Mouse (Mus musculus) small intestine, adult 2 months (tissue): ENCODE measurements around the gene Gm38431. TPM values are rescaled to one million over a fixed set of nuclear protein-coding genes. Genes with fewer than 3 reads are reported as not detected.

Experiments used
- H3K27ac ChIP-seq: fragments of 200-500 bp; 2 replicates; pipeline ENCODE4 v1.5.1; 2012; ENCODE audit warnings: low read depth, low read length, control low read depth, inconsistent platforms; ENCODE audit not compliant: insufficient read depth
- H3K27me3 ChIP-seq: fragments of 200-500 bp; 2 replicates; pipeline ENCODE4 v1.6.1; 2012; ENCODE audit warnings: mild to moderate bottlenecking, moderate library complexity, low read length, inconsistent platforms; ENCODE audit not compliant: control insufficient read depth, insufficient read depth
- H3K36me3 ChIP-seq: fragments of 200-500 bp; 2 replicates; pipeline ENCODE4 v1.6.1; 2012; ENCODE audit warnings: mild to moderate bottlenecking, low read length, control low read depth, inconsistent platforms; ENCODE audit not compliant: control insufficient read depth, insufficient read depth
- H3K4me1 ChIP-seq: fragments of 200-500 bp; 2 replicates; pipeline ENCODE4 v1.6.1; 2012; ENCODE audit warnings: low read length, inconsistent platforms, mixed read lengths; ENCODE audit not compliant: control insufficient read depth, insufficient read depth, insufficient read length
- H3K4me3 ChIP-seq: fragments of 200-500 bp; 2 replicates; pipeline ENCODE4 v1.5.1; 2012; ENCODE audit warnings: low read depth, mild to moderate bottlenecking, control low read depth, inconsistent platforms, low read length, moderate library complexity
- CTCF ChIP-seq: fragments of 200-500 bp; IDR thresholded peaks from 2 replicates; pipeline ENCODE4 v1.5.1; 2012; ENCODE audit warnings: low read depth, mild to moderate bottlenecking, control low read depth, inconsistent platforms, low read length, moderate library complexity, mixed read lengths; ENCODE audit not compliant: insufficient replicate concordance, insufficient read length; ENCODE audit errors: extremely low read depth
- POLR2A ChIP-seq: fragments of 200-500 bp; IDR thresholded peaks from 2 replicates; pipeline ENCODE4 v1.6.1; 2012; ENCODE audit warnings: low read depth, mild to moderate bottlenecking, control low read depth, inconsistent platforms, low read length, moderate library complexity
- WGBS: fragments of 180-500 bp; shearing (Covaris S2); methylation state at CpG from one replicate; pipeline ENCODE4 v1.1.7; 2018; 5-methylcytosine and 5-hydroxymethylcytosine counted together
- polyA plus RNA-seq: library from polyadenylated mRNA; depleted of rRNA; stranded (reverse); fragments of >200 nt; gene quantifications from 2 replicates; pipeline ENCODE4 v1.2.3, GENCODE M21; 2012

Gm38431 gene
- polyA plus RNA-seq, 1 experiment, result 6.2 TPM

DNA sequence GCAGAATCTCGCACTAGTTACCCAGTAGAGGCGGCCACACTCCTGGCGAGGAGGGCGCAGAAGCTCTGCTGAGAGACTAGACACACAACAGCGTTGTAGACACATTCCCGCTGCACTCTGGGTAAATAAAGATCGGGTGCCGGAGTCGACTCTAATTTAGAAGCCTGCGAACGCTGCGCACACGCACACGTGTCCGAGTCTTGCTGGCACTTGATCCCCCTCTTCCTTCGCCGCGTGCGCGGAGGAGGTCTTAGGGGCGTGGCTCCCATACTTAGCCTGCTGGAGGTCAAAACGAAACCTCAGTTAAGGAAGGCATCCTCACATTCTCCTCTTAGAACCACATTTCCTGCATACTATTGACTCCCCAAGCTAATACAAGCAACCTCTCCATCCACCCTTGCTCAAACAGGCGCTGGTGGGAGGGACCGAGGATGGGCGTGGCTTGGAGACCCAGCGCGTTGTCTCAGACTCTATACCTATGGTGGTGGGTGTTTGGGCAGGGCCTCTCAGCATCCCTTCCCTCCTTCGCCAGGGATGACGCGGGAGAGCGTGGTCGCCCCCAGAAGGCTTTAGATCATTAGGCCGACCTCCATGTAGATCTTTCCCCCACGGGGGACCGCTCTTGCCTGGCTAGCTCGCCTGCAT is 60.4 kb downstream of the Gm38431 start:
- under 1% methylated on average over 36 of the region's 36 CpGs for WGBS
- Histone ChIP-seq H3K4me1 (peaks cover 27% of the 10 kb centered on the region), H3K36me3 (no peaks in the 10 kb centered on the region), H3K27me3 (peaks cover 32% of the 10 kb centered on the region), H3K4me3 (peak overlapping the region; percentile 64), H3K27ac (peak overlapping the region; percentile 77)
- TF ChIP-seq CTCF (no peak), POLR2A (no peak)

DNA sequence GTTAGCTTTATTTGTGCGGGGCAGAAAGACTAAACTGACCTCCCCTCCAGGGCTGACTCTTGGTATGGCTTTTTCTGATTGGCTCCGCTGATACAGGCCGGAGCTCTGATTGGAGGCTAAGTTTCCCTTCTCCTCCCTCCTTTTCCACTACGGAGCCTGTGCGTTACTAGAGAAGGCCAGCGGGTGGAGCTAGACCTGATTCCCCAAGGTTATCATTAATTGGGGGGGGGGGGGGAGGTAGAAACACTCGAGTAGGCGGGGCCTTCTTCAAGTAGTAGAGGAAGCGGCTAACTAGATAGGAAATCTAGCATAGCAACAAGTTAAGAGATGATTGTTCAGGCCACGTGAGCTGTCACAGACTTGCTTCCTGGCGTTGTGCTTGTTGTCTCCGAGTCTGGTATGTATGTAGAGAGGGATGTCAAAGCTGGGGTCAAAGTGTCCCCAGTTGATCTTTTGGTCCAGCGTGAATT is 61.0 kb downstream of the Gm38431 start:
- under 1% methylated on average over 13 of the region's 13 CpGs for WGBS
- H3K36me3 ChIP-seq, result no peaks in the 10 kb centered on the region
- H3K27me3 ChIP-seq, result peaks cover 27% of the 10 kb centered on the region
- peaks cover 27% of the 10 kb centered on the region for H3K4me1 ChIP-seq
- TF ChIP-seq POLR2A (no peak), CTCF (peak; percentile 70; the same call in 1 of the 2 replicates)
- peak overlapping the region; percentile 77 for H3K27ac ChIP-seq
- H3K4me3 ChIP-seq, result peak overlapping the region; percentile 64

DNA sequence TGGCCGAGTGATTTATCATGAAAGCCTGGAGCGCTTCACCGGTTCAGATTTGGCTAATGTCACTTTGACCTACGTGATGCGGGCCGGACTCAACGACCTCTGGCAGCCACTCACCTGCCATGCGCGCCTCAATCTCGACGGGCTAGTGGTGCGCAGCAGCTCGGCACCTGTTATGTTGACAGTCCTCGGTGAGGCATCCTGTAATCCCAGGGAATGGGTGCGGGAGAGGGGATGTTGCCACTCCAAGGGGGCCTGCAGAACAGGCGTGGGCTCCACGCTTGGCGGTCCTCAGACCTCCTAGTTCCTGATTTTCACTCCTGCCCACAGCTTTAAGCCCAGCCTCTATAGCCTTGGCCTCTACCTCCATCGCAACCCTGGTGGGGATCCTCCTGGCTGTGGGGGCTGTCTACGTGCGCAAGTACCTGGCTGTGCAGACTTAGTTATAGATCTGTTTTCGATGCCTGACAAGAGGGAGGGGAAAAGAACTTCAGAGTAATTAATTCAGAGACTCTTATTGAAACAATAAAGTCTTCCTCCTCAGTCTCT is 61.7 kb downstream of the Gm38431 start:
- TF ChIP-seq POLR2A (no peak), CTCF (no peak)
- Histone ChIP-seq H3K4me1 (peaks cover 27% of the 10 kb centered on the region), H3K4me3 (peak overlapping the region; percentile 58), H3K27ac (no peak overlapping the region), H3K36me3 (no peaks in the 10 kb centered on the region), H3K27me3 (peaks cover 20% of the 10 kb centered on the region)
- 18% methylated on average over 22 of the region's 22 CpGs for WGBS

DNA sequence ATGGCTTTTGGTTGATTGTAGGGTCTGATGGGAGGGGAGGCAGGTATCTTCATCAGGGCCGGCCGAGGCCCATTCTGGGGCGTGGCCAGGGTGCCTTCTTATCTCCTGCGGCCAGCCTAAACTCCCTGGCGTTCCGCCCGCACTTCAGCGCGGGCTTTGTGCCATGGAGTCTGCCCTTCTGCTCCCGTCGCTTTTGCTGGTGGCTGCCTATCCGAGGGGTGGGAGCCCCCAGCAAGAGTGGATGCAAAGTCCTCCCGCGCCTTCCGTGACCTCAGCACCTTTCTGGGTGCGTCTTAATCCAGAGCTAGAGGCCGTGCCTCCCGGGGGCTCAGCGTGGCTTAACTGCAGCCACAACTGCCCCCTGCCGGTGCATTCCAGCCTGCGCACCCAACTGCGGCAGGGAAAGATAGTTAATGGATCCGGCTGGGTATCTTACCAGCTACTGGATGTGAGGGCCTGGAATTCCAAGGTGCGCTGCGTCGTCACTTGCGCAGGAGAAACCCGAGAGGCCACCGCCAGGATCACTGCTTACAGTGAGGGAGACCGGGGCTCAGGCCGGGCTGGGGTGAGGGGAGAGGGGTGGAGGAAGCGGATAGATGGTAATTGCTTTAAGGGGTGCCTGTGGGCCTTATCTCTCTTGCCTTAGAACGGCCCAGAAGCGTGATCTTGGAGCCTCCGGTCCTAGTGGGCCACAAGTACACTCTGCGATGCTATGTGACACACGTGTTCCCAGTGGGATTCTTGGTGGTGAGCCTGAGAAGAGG is 62.3 kb downstream of the Gm38431 start, which contains the start of gene Icam4:
Gene Icam4 (plus strand): TSS at position 83 of the 764 bp plus-strand sequence.
- Histone ChIP-seq H3K4me1 (peaks cover 27% of the 10 kb centered on the region), H3K4me3 (peak within 1 kb of the TSS; percentile 58), H3K27ac (no peak within 1 kb of the TSS), H3K27me3 (peaks cover 13% of the 10 kb centered on the region), H3K36me3 (no peaks in the 10 kb centered on the region)
- 2% methylated on average over 37 of the region's 37 CpGs for WGBS
- no peak for TF ChIP-seq POLR2A
- TF ChIP-seq CTCF, result peak; percentile 74

GRCm38 (mm10) chr9:21028560-21029110 is 63.2 kb downstream of the Gm38431 start:
- H3K27ac ChIP-seq, result no peak overlapping the region
- H3K27me3 ChIP-seq, result peaks cover 9% of the 10 kb centered on the region; the same call in 1 of the 2 replicates
- TF ChIP-seq POLR2A (no peak), CTCF (no peak)
- H3K36me3 ChIP-seq, result no peaks in the 10 kb centered on the region
- H3K4me1 ChIP-seq, result peaks cover 25% of the 10 kb centered on the region
- WGBS, result 70% methylated on average over 6 of the region's 6 CpGs
- H3K4me3 ChIP-seq, result no peak overlapping the region

DNA sequence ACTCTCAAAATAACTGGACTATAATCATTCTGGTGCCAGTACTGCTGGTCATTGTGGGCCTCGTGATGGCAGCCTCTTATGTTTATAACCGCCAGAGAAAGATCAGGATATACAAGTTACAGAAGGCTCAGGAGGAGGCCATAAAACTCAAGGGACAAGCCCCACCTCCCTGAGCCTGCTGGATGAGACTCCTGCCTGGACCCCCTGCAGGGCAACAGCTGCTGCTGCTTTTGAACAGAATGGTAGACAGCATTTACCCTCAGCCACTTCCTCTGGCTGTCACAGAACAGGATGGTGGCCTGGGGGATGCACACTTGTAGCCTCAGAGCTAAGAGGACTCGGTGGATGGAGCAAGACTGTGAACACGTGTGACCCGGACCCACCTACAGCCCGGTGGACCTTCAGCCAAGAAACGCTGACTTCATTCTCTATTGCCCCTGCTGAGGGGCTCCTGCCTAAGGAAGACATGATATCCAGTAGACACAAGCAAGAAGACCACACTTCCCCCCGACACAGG is 64.0 kb downstream of the Gm38431 start:
- Histone ChIP-seq H3K27ac (no peak overlapping the region), H3K27me3 (peaks cover 6% of the 10 kb centered on the region; the same call in 1 of the 2 replicates), H3K4me1 (peaks cover 19% of the 10 kb centered on the region), H3K4me3 (no peak overlapping the region), H3K36me3 (no peaks in the 10 kb centered on the region)
- TF ChIP-seq CTCF, result no peak
- no peak for TF ChIP-seq POLR2A
- 77% methylated on average over 8 of the region's 8 CpGs for WGBS
